18 mouse cellular contexts compared by ENCODE assay signal in genomic region chr9:120114789-120115151, GRCm38 (mm10). TPM values are rescaled to one million over a fixed set of nuclear protein-coding genes. Genes with fewer than 3 reads are reported as not detected.
DNase-seq lines count a peak whose midpoint lies in the region; ATAC-seq and TF ChIP-seq lines count a peak whose summit lies in the region.
"Had no signal": no experiment of that assay in that cellular context is flagged by ENCODE, and none has a peak within 500 bp of the region (broad histone marks: within the 10 kb centered on the region; RNA-seq: fewer than 3 reads in every experiment).

No protein-coding gene starts in this region.

- WGBS in heart, embryonic 10.5 days = 86% methylated on average over 2 of the region's 2 CpGs
- 20% methylated on average over 2 of the region's 2 CpGs for WGBS in liver, embryonic 12.5 days (ENCODE audit: insufficient replicate concordance)
- 90% methylated on average over 2 of the region's 2 CpGs for WGBS in stomach, postnatal 0 days

- intact Hi-C loops in heart, postnatal 10 days (cut with DNase I) = no loop called here

- peaks cover 32% of the 10 kb centered on the region for H3K36me3 ChIP-seq in heart, embryonic 10.5 days
- H3K36me3 ChIP-seq in liver, embryonic 12.5 days = peaks cover 36% of the 10 kb centered on the region
- peaks cover 8% of the 10 kb centered on the region; the same call in 1 of the 2 replicates for H3K36me3 ChIP-seq in stomach, postnatal 0 days (ENCODE audit: control insufficient read depth, insufficient read depth, low read length)

- H3K9me3 ChIP-seq in heart, embryonic 10.5 days = no peaks in the 10 kb centered on the region
- no peaks in the 10 kb centered on the region for H3K9me3 ChIP-seq in liver, embryonic 12.5 days (replicated peaks)
- H3K9me3 ChIP-seq in stomach, postnatal 0 days (ENCODE audit: control insufficient read depth, low read length) = no peaks in the 10 kb centered on the region
- H3K9me3 ChIP-seq: forebrain, embryonic 12.5 days had no signal

- H3K27ac ChIP-seq in heart, embryonic 10.5 days = peak overlapping the region; percentile 79; the same call in 1 of the 2 replicates
- peak overlapping the region; percentile 99 for H3K27ac ChIP-seq in liver, embryonic 12.5 days
- 0 out of 2 replicates have a peak overlapping the region, but pooled peaks have one; percentile 56 for H3K27ac ChIP-seq in stomach, postnatal 0 days (replicated peaks)
- H3K27ac ChIP-seq: forebrain, embryonic 12.5 days had no signal

- no peak overlapping the region; the same call in 1 of the 2 replicates for H3K4me3 ChIP-seq in heart, embryonic 10.5 days
- peak overlapping the region; percentile 63 for H3K4me3 ChIP-seq in liver, embryonic 12.5 days
- no peak overlapping the region for H3K4me3 ChIP-seq in stomach, postnatal 0 days (ENCODE audit: low read depth, low read length)
- H3K4me3 ChIP-seq: forebrain, embryonic 12.5 days had no signal

- H3K4me1 ChIP-seq in heart, embryonic 10.5 days = peaks cover 22% of the 10 kb centered on the region
- H3K4me1 ChIP-seq in liver, embryonic 12.5 days = peaks cover 88% of the 10 kb centered on the region
- H3K4me1 ChIP-seq in stomach, postnatal 0 days (replicated peaks; ENCODE audit: control insufficient read depth, insufficient read depth) = no peaks in the 10 kb centered on the region

- no peaks in the 10 kb centered on the region for H3K27me3 ChIP-seq in heart, embryonic 10.5 days (ENCODE audit: insufficient read depth, poor library complexity, severe bottlenecking)
- no peaks in the 10 kb centered on the region for H3K27me3 ChIP-seq in liver, embryonic 12.5 days (replicated peaks)
- no peaks in the 10 kb centered on the region for H3K27me3 ChIP-seq in stomach, postnatal 0 days (ENCODE audit: control insufficient read depth, insufficient read depth, low read length)
- H3K27me3 ChIP-seq: forebrain, embryonic 12.5 days had no signal

- TF ChIP-seq EP300 in stomach, postnatal 0 days (optimal IDR thresholded peaks at IDR 0.05) = no peak

- peak overlapping the region; percentile 87 for H3K9ac ChIP-seq in liver, embryonic 12.5 days
- no peak overlapping the region for H3K9ac ChIP-seq in stomach, postnatal 0 days (ENCODE audit: low read length)

- H3K4me2 ChIP-seq in liver, embryonic 12.5 days = peak overlapping the region; percentile 94
- H3K4me2 ChIP-seq in stomach, postnatal 0 days (replicated peaks; ENCODE audit: low read depth) = no peak overlapping the region
- H3K4me2 ChIP-seq: forebrain, embryonic 12.5 days had no signal

- TF ChIP-seq CTCF in stomach, postnatal 0 days (IDR thresholded peaks at IDR 0.05; ENCODE audit: low read depth) = no peak

- peak; percentile 53 for ATAC-seq in liver, embryonic 12.5 days
- ATAC-seq in stomach, postnatal 0 days (ENCODE audit: low FRiP score, low TSS enrichment) = no peak
- ATAC-seq: intestine, postnatal 0 days had no signal

- DNase-seq in heart, embryonic 10.5 days (ENCODE audit: low spot score) = peak; percentile 69
- DNase-seq in heart, postnatal 10 days = no peak
- DNase-seq in spleen, adult 12 weeks (ENCODE audit: low spot score) = peak; percentile 44
- no peak for DNase-seq in spleen, postnatal 14 days (ENCODE audit: low spot score in 2 of 2)
- DNase-seq in stomach, postnatal 0 days (ENCODE audit: low spot score) = peak; percentile 20
- no peak for DNase-seq in testis, postnatal 10 days (ENCODE audit: low spot score)
- no peak for DNase-seq in cerebellum, postnatal 36 days
- DNase-seq: adrenal gland, adult 8-10 months; cerebellum, adult 9-11 months; heart, adult 11 months; kidney, postnatal 36 days; lung, adult 18-20 months had no signal

RNA-seq across cellular contexts. Expression of gene Slc25a38, which starts 4.6 kb away (rescaled TPM):
- polyA plus RNA-seq in heart, embryonic 10.5 days (2016; fragmentation: Nextera tagmentation; extraction: Ambion mirVana) = 39.8 and 42.1 TPM in 2 replicates
- total RNA-seq in heart, postnatal 10 days (2021) = 10 to 100 TPM; 10.2 to 11.7 TPM
- 142 and 144 TPM in 2 replicates for polyA plus RNA-seq in liver, embryonic 12.5 days (2016; fragmentation: Nextera tagmentation; extraction: Ambion mirVana)
- 16.3 and 18.2 TPM in 2 replicates for polyA plus RNA-seq in stomach, postnatal 0 days (2015; fragmentation: Nextera tagmentation; extraction: Ambion mirVana)

RNA-seq across cellular contexts. Expression of gene Rpsa, which starts 12.7 kb away (rescaled TPM):
- 1,047 and 1,189 TPM in 2 replicates for polyA plus RNA-seq in heart, embryonic 10.5 days (2016; fragmentation: Nextera tagmentation; extraction: Ambion mirVana)
- 100 to 1,000 TPM; 624 to 658 TPM for total RNA-seq in heart, postnatal 10 days (2021)
- polyA plus RNA-seq in liver, embryonic 12.5 days (2016; fragmentation: Nextera tagmentation; extraction: Ambion mirVana) = 1,191 and 1,263 TPM in 2 replicates
- 941 and 957 TPM in 2 replicates for polyA plus RNA-seq in stomach, postnatal 0 days (2015; fragmentation: Nextera tagmentation; extraction: Ambion mirVana)

RNA-seq across cellular contexts. Expression of gene Ccr8, which starts 22.9 kb away (rescaled TPM):
- not detected in 2 replicates for polyA plus RNA-seq in heart, embryonic 10.5 days (2016; fragmentation: Nextera tagmentation; extraction: Ambion mirVana)
- total RNA-seq in heart, postnatal 10 days (2021) = not detected
- polyA plus RNA-seq in liver, embryonic 12.5 days (2016; fragmentation: Nextera tagmentation; extraction: Ambion mirVana) = not detected in 2 replicates
- 0.07 and 0.13 TPM in 2 replicates for polyA plus RNA-seq in stomach, postnatal 0 days (2015; fragmentation: Nextera tagmentation; extraction: Ambion mirVana)
- total RNA-seq: adrenal gland, adult 8-10 months; megakaryocyte progenitor cell, adult 5-6 weeks had no signal
- polyA plus RNA-seq: forebrain, embryonic 12.5 days; testis, adult 2 months had no signal

RNA-seq across cellular contexts. Expression of gene Mobp, which starts 34.7 kb away (rescaled TPM):
- polyA plus RNA-seq in heart, embryonic 10.5 days (2016; fragmentation: Nextera tagmentation; extraction: Ambion mirVana) = not detected in 2 replicates
- not detected for total RNA-seq in heart, postnatal 10 days (2021)
- not detected in 2 replicates for polyA plus RNA-seq in liver, embryonic 12.5 days (2016; fragmentation: Nextera tagmentation; extraction: Ambion mirVana)
- 0.32 and 0.51 TPM in 2 replicates for polyA plus RNA-seq in stomach, postnatal 0 days (2015; fragmentation: Nextera tagmentation; extraction: Ambion mirVana)
- total RNA-seq: hematopoietic stem cell, adult 5-6 weeks; megakaryocyte progenitor cell, adult 5-6 weeks had no signal

RNA-seq across cellular contexts. Expression of gene Cx3cr1, which starts 45.1 kb away (rescaled TPM):
- polyA plus RNA-seq in heart, embryonic 10.5 days (2016; fragmentation: Nextera tagmentation; extraction: Ambion mirVana) = 1.1 and 4.1 TPM in 2 replicates
- 1 to 10 TPM; 3.9 to 7.1 TPM for total RNA-seq in heart, postnatal 10 days (2021)
- polyA plus RNA-seq in liver, embryonic 12.5 days (2016; fragmentation: Nextera tagmentation; extraction: Ambion mirVana) = 5.4 and 6.0 TPM in 2 replicates
- polyA plus RNA-seq in stomach, postnatal 0 days (2015; fragmentation: Nextera tagmentation; extraction: Ambion mirVana) = 8.6 and 9.5 TPM in 2 replicates

Comparison
In these comparisons a context has a peak if more than half of its experiments do, and no peak if none do; other contexts are left out.
1. DNase-seq: peak in heart, embryonic 10.5 days (single experiment), spleen, adult 12 weeks (single experiment) and stomach, postnatal 0 days (single experiment); none in heart, postnatal 10 days (0 of 2), spleen, postnatal 14 days (0 of 2), testis, postnatal 10 days (single experiment) and cerebellum, postnatal 36 days (0 of 2).
2. Peak in every context shown above with its lines, with median percentiles within 50 percentile points of each other: H3K27ac ChIP-seq.